Mouse (Mus musculus): ENCODE results near the gene Tnpo1.
"Not testable (repeated sequence)": the region's sequence is repeated elsewhere in the genome, so short reads cannot be mapped to it uniquely, and the experiment has no call there.

Tnpo1 gene

DNA sequence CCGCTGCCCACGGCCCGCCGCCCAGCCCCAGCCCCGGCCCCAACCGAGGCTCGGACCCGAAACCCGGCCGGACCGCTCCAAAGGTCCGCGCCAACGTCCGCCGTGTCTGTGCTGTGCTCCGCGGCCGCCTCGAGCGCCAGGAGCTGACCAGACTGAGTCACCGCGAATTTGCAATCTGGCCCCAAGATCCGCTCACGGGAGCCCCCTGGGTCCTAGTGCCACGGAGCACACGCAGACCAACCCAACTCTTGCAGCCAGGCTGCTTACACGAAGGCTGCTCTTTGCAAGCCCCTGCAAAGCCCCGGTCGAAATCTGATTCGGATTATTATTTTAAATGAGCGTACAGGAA is 35.3 kb downstream of the Tnpo1 start:
- no peak for DNase-seq (ENCODE audit: extremely low read depth, low read depth, low spot score)

DNA sequence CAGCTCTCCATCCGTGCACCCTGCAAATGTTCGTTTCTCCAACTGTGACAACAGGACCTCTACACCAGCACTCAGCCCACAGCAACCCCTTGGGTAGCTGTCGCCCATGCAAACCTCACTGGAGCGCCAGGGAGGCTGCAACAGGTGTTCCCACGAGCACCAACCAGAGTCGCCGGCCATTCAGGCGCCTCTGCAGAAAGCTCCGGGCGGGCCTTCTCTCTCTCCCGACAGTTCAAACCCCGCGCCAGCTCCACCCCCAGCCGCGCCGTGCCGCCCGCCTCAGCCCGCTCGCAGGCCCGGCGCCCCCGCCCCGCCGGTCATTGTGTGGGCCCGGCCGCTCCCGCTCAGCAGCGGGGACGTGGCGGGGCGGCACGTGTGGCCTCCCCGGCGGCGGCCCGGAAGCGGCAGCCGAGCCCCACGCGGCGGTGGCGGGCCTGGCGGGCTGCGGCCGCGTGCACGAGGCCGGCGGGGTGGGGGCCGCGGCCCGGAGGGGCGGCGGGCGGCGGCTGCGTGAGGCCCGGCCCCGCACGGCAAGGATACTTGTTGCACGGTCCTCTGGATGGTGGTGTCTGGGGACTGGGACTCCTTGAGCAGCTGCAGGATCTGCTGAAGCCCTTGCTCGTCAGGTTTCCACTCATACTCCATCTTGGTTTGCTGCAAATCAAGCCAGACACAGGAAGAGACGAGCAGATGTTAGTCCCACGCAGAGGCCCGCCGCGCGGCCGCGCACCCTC is 35.9 kb downstream of the Tnpo1 start:
- no peak for DNase-seq (ENCODE audit: extremely low read depth, low read depth, low spot score)

GRCm38 (mm10) chr13:98889211-98889610 is 37.0 kb downstream of the Tnpo1 start:
- no peak for DNase-seq (ENCODE audit: extremely low read depth, low read depth, low spot score)

DNA sequence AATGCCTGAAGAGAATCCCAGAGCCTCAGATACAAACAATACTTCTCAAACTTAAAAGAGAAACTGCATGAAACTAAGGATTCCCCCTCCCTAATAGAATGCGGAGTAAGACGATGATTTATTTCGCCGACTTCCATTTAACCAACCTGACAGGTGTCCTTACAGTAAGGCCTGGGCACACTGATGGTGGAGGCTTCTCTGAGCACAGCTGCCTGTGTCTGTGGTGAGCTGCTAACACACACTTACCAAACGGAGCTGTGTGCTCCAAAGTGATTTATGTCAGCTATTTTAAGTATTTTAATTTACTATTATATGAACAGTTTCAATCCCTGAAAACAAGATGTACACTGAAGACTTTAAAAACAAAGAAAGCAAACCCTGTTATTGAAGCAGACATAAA is 42.4 kb downstream of the Tnpo1 start:
- DNase-seq (ENCODE audit: extremely low read depth, low read depth, low spot score) = no peak

DNA sequence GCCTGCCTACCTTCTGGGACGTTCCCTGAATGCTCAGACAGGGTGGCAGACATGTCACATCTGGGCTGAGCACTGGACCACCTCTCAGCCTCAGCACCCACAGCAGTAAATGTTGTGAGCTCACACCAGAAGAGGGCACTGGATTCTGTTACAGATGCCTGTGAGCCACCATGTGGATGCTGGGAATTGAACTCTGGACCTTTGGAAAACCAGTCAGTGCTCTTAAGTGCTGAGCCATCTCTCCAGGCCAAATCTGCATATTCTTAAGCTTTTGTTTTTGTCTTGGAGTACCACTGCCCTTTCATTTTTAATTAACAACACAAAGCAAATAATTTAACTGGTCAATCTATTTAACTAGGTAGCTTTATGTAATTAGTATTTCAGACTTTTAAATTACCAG is 44.2 kb downstream of the Tnpo1 start:
- no peak for DNase-seq (ENCODE audit: extremely low read depth, low read depth, low spot score)

GRCm38 (mm10) chr13:98880336-98880735 is 45.8 kb downstream of the Tnpo1 start:
- no peak for DNase-seq (ENCODE audit: extremely low read depth, low read depth, low spot score)

DNA sequence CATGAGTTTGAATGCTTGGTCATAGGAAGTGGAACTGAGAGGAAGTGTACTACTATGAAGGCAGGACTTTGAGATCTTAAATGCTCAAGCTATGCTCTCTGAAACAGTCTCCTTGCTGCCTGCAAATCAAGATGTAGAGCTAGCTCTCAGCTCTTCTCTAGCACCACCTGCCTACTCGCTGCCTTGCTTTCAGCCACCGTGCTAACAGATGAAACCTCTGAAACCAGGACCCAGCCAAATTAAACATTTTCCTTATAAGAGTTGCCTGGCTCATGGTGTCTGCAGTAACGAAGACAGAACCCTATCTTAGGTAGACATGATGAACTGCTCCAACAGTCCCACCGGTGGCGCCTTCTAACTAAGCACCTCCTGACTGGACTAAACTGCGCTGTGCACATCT is 46.8 kb downstream of the Tnpo1 start:
- no peak for DNase-seq (ENCODE audit: extremely low read depth, low read depth, low spot score)

GRCm38 (mm10) chr13:98877165-98877564 is 49.0 kb downstream of the Tnpo1 start:
- DNase-seq (ENCODE audit: extremely low read depth, low read depth, low spot score) = no peak

GRCm38 (mm10) chr13:98874727-98875126 is 51.5 kb downstream of the Tnpo1 start:
- no peak for DNase-seq (ENCODE audit: extremely low read depth, low read depth, low spot score)

DNA sequence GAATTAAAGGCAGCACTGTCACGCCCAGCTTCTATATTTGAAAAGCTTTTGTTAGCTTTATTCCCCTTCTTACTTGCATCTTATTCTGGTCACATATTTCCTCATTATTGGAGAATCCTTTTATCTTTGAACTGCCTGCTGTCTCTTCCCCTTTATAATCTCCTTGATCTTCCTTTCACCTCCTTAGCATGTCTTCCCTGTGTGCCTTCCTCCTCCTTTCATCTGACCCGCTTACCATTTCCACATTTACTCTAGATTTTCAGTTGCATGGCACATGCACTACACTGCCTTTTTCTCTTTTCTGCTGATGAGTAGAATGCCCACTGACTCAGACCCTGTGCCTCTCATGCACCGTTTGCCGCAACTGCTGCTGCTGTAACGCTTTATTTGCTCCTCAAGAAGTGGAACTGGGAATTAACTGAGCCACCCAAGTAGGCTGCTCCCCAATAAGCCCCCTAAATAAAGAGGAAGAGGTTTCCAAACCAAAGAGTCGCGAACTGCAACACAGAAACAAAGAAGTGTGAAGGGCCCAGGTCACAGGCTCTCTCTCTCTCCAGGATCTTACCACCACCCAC is 53.8 kb downstream of the Tnpo1 start:
- DNase-seq (ENCODE audit: extremely low read depth, low read depth, low spot score) = no peak

DNA sequence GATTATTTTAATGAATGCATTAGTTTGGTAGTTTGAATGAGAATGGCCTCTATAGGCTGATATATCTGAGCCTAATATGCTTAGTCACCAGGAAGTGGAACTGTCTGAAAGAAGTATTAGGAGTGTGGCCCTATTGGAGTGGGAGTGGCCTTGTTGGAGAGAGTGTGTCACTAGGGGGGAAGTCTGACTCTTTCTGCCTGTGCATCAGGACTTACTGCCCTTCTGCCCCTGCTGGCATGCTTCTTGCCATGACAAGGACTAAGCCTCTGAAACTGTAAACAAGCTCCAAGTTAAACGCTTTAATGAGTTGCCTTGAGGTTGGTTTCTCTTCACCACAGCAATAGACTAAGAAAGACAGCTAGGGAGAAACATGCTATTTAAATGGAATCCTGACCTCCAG is 54.9 kb downstream of the Tnpo1 start:
- DNase-seq (ENCODE audit: extremely low read depth, low read depth, low spot score) = no peak

DNA sequence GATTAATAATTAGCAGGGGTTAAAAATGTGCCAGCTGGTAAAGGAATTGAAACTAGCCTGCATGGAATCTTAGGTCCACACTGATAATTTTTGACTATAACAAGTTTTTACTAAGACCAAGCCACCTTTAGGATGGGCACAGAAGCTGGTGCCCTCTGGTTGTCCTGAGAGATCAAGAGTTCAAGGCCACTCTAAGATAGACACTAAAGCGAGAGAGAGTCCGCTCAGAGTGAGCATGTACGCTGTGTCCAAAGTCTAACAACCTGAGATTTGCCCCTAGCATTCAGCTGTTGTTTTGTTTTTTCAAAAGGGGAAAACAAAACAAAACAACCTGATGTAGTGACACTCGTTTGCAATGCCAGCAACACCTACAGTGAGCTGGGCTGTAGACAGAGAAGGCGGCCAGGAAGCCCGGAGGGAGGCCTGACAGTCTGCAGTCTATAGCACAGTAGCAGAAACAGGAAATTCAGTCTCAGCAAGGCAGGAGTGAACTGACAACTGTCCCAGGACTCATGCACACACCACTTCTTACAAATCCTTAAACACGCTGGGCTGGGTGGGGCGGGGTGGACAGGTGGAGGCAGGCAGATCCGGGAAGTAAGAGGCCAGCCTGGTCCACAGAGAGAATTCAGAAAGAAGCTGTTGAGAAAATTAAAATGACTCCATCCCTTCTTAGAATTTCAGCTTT is 57.8 kb downstream of the Tnpo1 start:
- DNase-seq (ENCODE audit: extremely low read depth, low read depth, low spot score) = no peak

GRCm38 (mm10) chr13:98867810-98868209 is 58.4 kb downstream of the Tnpo1 start:
- no peak for DNase-seq (ENCODE audit: extremely low read depth, low read depth, low spot score)

GRCm38 (mm10) chr13:98855291-98855690 is 70.9 kb downstream of the Tnpo1 start:
- peak; percentile 86 for DNase-seq (ENCODE audit: extremely low read depth, low read depth, low spot score)

GRCm38 (mm10) chr13:98845794-98846193 is 80.4 kb downstream of the Tnpo1 start:
- no peak for DNase-seq (ENCODE audit: extremely low read depth, low read depth, low spot score)

GRCm38 (mm10) chr13:98836423-98837088 is 89.6 kb downstream of the Tnpo1 start:
- DNase-seq (ENCODE audit: extremely low read depth, low read depth, low spot score) = no peak

DNA sequence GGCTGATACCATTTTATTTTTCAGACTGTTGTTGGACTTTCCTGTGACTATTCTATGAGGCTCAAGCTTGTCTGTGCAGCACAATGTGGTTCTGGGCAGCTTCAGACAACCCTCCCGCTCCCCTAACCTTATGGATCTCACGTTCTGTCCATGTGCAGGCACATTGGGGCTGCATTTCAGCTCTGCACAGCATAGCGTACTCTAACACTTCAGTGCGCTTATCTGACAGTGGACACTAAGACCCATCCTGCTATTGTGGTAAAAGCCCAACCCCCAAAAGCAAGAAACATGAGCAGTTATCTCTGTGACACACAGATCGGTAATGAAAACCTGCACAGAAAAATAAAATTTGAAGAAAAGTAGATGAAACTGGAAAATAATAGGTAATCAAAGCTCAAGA is 90.4 kb downstream of the Tnpo1 start:
- no peak for DNase-seq (ENCODE audit: extremely low read depth, low read depth, low spot score)

- DNase-seq (ENCODE audit: extremely low read depth, low read depth, low spot score) = no peak
Measured at GRCm38 (mm10) chr13:98834723-98835122, 91.5 kb downstream of the Tnpo1 start.

DNA sequence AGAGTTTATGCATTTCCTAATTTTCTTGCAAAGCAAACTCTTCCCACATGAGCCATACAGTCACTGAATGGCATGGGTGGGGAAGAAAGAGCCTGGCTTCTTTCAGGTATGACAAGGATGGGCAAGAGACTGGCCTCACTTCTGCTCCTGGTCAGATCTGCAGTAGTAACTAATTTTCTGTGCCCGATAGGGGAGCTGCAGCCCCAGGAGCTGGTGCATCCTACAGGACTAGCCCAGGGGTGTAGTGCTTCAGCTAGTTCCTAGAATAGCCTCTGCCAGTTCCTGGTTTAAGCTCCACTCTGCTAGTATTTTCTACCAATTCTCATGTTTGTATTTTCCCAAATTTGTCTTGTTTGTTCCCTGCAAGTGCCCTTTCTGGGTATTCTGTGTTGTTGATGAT is 92.0 kb downstream of the Tnpo1 start:
- no peak for DNase-seq (ENCODE audit: extremely low read depth, low read depth, low spot score)

DNA sequence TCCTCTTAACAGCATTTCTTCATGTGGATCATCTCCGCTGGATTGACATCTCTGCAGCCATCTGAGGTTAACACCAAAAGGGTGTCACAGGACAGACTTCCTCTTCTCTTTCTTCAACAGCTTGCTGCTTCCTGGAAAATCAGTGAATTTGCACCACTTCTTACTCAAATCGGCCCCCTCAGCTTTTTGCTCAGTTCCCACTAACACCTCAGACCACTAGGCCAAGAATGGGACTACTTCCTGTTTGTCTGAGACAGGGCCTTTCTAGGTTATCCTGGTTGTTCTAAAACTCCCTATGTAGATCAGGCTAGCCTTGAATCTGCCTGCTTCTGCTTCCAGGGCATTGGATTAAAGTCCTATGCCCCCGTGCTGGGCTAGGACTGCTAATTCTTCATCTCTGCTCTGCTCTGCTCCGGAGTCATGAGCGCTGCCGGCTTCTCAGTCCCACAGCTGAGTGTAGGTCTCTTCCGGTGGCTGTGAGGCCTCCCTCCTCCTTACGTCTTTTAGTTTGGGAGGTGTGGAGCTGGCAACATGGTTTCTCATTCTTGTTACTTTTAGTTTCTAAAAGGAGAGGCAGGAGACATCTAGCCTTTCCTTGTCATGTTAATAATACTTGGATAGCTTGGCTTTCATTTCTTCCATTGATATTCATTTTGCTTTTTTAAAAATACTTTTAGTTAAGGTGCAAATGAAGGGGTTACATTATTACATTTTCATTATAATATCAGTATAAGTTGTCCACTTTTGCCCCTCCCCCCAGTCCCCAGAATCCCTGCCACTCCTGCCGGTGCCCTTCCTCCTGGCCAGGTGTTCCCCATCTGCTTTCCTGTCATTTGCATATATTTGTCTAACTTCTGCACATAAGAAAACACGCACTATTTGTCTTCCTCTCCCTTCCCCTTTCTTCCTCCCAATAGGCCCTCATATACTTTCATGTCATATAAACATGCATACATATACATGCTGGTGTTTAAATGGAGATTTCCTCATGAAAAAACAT is 93.4 kb downstream of the Tnpo1 start:
- no peak for DNase-seq (ENCODE audit: extremely low read depth, low read depth, low spot score)

- DNase-seq (ENCODE audit: extremely low read depth, low read depth, low spot score) = not testable (repeated sequence)
Measured at GRCm38 (mm10) chr13:98829026-98829425, 97.2 kb downstream of the Tnpo1 start.
